Mouse (Mus musculus): ENCODE results near the gene Lbhd1. TPM values are rescaled to one million over a fixed set of nuclear protein-coding genes. Genes with fewer than 3 reads are reported as not detected.

Gene Lbhd1
- 34.3 TPM for polyA plus RNA-seq (2017; shearing (Covaris generic))

DNA sequence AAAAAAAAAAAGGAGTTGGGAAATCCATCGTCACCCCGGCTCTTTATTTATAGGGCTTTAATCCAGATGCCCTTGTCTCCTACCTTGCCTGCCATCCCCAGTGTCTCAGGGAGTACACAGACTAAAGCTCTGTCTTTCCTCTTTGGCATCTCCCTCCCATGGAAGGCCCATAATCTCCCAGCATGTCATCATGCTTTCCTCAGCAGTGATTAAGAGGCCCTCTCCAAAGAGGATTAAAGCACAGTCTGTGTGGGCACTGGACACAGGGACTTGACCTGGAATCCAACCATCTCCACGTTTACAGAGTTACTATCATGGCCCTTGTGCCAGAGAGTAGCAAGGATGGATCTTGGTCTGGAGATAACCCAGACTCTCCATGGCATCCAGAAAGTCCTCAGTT is at the start of gene Lbhd1, which contains the start of gene Gm49403:
Gene Lbhd1 (plus strand): TSS at position 117 of the 400 bp plus-strand sequence.
Gene Gm49403 (plus strand): TSS at position 315 of the 400 bp plus-strand sequence.

GRCm38 (mm10) chr19:8837251-8837791 is 46.2 kb upstream of the Lbhd1 start, which contains the start of gene Bscl2:
Gene Bscl2, plus strand, starts transcription at chr19:8837467.

GRCm38 (mm10) chr19:8839103-8839907 is 44.2 kb upstream of the Lbhd1 start, which contains the start of gene Gng3:
Gene Gng3, minus strand, starts transcription at chr19:8839194.

GRCm38 (mm10) chr19:8850402-8850901 is 33.1 kb upstream of the Lbhd1 start, which contains the start of gene Lrrn4cl:
Gene Lrrn4cl, plus strand, starts transcription at chr19:8850768.

DNA sequence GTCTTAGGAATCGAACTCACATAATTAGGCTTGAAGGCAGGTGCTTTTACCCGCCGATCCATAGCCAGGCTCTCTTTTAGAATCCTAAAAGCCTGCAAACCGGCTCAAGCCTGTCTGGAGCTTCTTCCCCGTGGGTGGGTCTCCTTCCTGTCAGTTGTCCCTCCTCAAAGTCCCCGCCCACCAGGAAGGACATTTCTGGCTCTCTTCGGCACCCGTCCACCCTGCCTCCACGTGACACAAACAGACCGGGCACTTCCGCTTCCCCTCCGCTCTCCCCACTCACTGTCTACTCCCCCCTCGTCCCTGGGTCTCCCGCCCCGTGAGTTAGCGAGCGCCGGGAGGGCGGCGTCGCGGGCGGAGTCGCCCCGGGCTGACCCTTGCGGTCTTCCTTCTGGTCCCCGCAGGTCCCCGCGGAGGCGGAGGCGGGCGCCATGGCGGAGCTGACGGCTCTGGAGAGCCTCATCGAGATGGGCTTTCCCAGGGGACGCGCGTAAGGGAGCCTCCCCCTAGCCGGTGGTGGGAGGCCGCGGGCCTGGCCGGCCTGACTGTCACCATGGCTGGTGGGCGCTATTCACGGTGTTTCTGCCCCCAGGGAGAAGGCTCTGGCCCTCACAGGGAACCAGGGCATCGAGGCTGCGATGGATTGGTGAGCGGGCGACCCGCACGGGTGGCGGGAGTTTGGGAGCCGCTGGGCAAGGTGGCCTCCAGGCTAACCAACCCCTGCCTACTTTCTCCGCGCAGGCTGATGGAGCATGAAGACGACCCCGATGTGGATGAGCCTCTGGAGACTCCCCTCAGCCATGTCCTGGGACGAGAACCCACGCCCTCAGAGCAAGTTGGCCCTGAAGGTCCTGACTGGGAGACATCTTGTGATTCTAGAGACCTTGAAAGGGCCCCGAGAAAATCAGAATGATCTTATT is 12.0 kb upstream of the Lbhd1 start, which contains the start of gene Ubxn1:
Gene Ubxn1 (plus strand): TSS at position 230 of the 920 bp plus-strand sequence.

GRCm38 (mm10) chr19:8880311-8881033 is 3.1 kb upstream of the Lbhd1 start, which contains the start of gene Uqcc3:
Gene Uqcc3, minus strand, starts transcription at chr19:8880923.

DNA sequence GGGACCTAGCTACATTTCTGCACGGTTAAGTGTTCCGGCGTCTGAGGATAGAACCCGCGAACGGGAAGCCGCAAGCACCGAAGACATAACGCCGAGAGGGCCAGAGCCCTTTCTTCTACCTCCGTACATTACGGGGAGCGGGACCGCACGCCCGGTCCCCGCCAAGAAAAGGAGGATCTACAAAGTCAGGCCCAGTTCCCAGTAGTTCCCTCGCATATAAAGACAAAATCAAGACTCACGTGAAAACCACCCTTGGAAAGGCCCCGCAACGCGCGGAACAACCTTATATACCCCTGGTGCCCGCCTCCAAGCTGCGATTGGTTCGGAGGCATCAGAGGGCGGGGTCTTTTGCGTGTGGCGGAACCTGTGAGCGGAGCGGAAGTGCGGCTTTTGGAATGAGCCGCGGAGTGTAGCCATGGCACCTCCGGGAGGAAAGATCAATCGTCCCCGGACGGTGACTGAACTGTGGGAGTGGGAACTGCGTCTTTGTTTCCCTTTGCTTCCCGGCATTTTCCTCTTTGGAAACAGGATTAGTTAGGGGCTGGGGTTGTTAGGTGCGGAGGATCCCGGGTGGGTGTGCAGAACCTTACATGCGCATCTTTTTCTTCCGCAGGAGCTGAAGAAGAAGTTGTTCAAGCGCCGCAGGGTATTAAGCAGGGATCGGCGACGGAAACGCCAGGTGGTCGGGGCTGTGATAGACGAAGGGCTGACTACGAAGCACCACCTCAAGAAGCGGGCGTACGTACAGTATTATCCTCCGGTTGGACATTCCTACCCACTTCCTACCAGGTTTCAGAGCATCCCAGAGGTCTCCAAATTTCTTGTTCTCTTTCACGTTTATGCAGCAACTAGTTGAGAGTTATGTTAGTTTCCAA is 5.2 kb downstream of the Lbhd1 start, which contains the start of the genes 1810009A15Rik and Gm49416:
Gene 1810009A15Rik (plus strand): TSS at position 343 of the 875 bp plus-strand sequence.
Gene Gm49416 (plus strand): TSS at position 416 of the 875 bp plus-strand sequence.

DNA sequence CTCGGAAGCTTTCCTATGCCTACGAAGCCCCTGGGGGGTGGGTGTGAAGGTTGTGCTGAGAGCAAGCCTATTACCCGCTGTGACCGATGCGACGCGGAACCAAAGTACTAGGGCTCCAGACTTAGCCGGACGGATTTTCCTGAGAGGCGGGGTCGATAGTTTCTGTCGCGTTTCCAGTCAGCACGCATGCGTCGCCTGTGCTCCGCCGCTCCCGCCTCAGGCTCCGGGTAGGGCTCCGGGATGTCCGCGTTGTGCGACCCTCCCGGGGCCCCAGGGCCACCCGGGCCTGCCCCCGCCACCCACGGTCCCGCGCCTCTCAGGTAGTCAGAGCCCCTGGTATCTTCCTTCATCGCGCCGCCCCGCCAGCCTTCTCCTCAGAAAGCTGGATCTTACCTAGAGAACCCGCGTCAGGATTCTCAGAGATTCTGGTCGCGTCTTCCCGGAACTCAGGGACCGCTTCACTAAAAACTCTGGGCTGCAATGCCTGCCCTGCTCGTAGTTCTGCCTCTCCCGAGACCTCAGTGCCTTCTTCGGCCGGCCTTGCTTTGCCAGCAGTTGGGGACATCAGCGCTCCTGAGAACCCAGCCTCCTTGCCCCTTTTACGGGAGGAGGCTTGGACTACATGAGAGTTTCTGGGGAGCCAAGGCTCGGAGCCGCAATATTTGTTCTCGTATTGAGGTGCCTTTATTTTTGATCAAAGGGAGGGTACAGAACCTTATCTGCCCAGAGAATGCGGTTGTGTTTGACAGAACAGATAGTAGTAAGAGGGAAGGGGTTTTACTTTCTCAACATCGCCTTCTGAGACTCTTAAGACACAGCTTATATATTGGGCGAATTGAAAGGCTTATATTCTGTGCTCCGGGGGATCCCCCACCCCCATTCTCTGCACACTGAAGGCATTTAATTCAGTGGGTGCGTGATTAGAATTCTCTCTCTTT is 9.6 kb downstream of the Lbhd1 start, which contains the start of gene Ints5:
Gene Ints5 (plus strand): TSS at position 177 of the 938 bp plus-strand sequence.

DNA sequence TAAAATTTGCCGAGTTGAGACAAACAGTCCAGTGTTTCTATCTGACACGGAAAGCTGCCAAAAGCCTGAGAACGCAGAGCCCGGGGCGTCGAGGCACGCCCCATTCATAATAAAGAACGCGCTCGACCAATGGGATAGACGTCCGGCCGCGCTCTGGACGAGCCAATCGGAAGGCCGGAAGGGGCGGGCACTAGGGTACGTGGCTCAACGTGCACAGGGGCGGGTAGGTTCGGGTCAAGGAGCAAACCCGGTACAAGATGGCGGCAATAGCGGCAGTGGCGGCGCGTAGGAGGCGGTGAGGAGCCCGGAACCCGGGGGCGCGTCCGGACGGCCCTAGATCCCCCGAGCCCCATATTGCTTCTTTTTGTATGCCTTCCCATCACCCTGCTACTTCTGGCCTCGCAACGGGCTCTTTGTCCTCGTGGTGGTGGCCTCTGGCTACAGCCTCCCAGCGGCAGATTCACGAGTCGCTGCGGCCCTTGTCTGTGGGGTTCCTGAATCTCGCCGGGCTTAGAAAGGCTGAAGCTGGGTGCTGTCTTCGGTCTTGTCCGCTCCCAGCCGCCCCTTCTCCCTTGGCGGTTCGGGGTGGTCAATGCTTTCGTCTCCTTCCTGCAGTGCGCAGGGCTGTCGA is 14.4 kb downstream of the Lbhd1 start, which contains the start of gene Ganab:
Gene Ganab (plus strand): TSS at position 207 of the 631 bp plus-strand sequence.

GRCm38 (mm10) chr19:8920073-8920736 is 36.7 kb downstream of the Lbhd1 start, which contains the start of gene B3gat3:
Gene B3gat3, plus strand, starts transcription at chr19:8920374.

DNA sequence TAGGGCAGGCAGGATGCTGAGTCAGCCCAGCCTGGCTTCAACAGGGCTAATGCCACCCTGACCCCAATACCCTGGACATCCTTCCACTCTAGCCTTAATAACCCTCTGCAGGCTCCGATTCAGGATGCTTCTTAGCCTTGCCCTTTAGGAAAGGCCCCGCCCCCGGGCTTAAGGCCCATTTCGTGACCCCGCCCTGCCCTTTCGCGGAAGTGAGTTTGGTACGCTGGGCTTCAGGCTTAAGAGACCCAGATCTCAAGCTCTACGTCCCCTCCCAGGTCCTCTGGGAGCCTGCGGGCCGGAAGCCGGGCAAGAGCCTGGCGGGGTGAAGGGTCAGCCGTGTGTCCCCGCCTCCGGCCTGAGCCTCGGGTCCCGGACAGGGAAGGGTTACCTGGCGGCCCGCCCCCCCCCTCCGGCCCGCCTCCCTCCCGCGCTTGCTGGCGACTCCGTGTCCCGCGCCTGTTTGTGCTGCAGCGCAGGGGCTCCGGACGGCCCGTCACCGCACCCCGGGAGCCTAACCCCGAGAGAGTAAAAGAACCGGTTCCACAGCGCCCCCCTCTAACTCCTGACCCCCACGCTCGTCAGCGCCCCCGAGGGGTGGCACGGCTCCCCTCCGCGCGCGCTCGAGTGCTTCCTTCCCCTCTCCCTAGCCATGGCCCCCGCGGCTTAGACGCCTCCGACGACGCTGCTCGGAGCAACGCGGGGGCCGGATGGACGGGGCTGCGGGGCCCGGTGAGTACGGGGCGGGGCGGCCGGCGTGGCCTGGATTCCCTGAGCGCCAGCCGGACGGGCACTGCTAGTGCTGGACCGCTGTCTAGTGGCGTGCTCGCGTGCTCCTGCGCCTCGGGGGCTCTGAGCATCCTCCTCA is 45.9 kb downstream of the Lbhd1 start, which contains the start of the genes Rom1 and Eml3:
Gene Rom1 (minus strand): TSS at position 133 of the 865 bp plus-strand sequence.
Gene Eml3 (plus strand): TSS at position 329 of the 865 bp plus-strand sequence.

GRCm38 (mm10) chr19:8941515-8942217 is 58.1 kb downstream of the Lbhd1 start, which contains the start of gene Mta2:
Gene Mta2, plus strand, starts transcription at chr19:8941875.

Data from naive thymus-derived CD4-positive, alpha-beta T cell, adult 5 months (primary cell).